Mouse (Mus musculus): ENCODE measurements at regions not wholly inside any gene's neighbourhood (a gene's known extent, or its start where the extent isn't known, plus 50 kb on each side); places are given as distances from the start of the nearest gene placed in this dataset.

DNA sequence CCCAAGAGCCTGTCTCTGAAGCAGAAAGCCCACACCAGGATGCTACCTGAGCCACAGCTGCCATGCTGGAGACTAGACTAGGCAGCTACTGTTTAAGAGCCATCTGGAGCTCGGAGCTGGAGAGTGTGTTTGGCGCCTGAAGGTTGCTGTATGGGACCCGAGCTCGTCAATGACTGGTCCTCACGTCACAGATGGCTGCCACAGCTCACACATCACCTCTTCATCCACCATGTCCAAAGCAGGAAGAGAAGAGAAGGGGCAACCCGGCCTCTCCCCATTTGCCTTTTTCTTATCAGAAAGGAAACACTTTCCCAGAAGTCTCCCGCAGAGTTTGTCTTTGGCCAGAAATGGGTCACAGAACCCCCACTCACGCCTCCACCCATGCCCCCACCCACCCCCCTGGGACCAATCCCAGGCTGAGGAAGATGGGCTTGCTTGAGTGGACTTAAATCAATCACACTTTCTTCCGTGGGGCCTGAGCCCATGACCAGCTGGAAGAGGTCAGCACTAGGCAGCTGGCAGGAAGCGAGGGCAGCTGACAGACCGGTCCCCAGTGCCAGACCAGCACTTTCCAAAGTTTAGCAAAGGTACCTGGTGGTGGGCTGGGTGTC lies 53.5 kb upstream of the Ptpn1 start:
- DNase-seq (ENCODE audit: low spot score) = no peak

DNA sequence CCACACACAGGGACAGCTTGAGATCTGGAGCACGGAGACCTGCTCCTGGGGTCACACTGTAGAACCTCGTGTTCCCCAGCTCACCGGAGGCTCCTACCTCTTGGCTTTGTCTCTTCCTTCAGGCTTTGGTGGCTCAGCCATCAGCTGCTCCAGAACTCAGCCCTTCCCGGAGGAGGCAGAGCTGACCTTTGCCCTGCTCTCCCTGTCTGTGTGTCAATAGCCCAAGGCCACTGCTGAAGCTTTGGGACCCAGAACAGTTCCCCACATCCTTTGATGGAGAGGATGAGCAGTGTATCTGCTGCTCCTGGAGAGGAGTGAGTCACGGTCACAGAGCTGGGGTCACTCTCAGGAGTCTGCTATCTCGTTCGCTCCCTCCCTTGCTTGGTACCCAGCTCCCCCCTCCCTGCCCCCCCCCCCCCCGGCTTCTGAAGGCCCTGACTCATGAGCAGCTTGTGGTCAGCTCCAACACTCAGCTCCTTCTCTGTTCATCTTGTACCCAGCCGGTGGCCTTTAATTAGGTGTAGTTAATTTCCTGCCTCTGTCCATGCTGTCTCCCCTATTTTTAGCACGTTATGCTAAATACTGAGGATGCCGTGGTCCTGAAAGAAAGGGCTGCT lies 54.5 kb upstream of the Ptpn1 start:
- DNase-seq (ENCODE audit: low spot score) = no peak

DNA sequence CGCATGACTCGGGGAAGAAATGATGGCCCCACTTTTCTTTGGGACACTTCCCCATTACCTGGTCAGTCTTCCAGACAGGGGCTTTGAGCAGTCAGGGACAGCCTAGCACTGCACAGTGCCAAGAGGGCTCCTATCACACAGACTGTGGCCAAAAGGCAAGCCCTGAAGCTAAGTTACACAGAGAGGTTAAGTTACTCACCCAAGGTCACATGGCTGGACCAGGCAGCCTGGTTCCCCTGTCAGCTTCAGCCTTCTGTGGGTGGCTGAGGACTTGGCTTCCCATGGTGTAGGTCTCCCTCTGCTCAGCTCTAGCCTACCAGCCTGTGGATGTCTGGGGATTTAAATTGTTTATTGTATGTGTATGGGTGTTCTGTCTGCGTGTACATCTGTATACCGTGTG lies 59.4 kb upstream of the Ptpn1 start:
- DNase-seq (ENCODE audit: low spot score) = no peak

DNA sequence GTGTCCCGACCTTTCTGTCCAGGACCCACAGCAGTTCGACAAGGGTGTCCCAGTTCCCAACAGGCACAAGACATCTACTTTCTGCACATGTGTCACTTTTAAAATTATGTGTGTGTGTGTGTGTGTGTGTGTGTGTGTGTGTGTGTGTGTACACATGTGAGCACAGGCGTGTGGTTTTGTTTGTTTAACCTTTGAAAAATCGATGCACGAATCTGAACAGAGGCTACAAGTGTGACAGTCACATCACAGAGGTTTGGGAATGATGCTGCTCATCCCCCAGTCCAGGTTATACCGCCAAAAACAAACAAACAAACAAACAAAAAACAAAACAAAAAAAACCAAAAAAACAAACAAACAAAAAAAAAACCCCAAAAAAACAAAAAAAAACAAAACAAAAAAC lies 61.7 kb upstream of the Ptpn1 start:
- DNase-seq (ENCODE audit: low spot score) = no peak

DNA sequence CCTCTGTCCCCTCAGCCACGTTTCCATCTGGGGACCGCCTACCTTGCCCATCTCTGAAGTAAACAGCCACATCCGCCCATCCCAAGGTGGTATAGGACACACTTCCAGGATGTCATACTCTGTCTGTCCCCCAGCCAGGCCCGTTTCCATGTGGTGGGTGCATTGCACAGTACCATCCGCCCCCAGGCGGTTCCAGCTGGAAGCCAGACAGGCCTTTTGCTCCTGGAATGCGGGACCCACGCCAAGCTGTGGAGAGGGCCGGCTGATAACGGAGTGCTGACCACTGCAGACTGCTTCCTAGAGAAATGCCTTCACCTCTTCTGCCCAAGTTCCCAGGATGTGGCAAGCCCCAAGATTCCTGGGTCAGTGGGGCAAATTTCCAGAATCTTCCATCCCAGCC lies 65.1 kb upstream of the Ptpn1 start:
- DNase-seq (ENCODE audit: low spot score) = no peak

DNA sequence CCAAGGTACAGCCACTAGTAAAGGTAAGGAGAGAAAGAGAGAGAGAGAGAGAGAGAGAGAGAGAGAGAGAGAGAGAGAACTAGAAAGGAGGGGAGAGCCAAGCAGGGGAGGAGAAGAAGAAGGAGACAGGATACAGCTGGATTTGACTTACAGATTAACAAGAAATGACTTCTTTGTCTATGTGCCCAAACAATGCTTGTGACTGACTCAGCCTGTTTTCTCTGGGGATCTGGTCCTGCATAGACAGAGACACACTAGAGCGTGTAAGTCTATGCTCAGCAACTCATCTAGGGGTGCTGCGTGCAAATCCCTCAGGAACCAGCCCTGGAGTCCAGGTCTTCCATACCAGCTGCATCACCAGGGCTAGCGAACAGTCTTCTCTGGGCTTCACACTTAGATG lies 66.3 kb upstream of the Ptpn1 start:
- no peak for DNase-seq (ENCODE audit: low spot score)

DNA sequence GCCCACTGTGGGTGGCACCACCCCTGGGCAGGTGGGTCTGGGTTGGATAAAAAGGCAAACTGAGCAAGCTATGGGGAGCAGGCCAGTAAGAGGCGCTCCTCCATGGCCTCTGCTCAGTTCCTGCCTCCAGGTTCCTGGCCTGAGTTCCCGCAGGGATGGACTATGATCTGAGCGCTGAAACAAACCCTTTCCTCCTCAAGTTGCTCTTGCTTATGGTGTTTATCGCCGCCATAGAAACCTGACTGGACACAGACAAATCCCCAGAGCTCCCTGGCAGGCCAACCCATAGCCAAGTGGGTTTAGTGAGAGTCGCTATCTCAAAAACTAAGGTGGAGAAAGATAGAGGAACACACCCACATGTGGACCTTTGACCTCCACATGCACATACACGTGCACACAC lies 67.2 kb upstream of the Ptpn1 start:
- no peak for DNase-seq (ENCODE audit: low spot score)

DNA sequence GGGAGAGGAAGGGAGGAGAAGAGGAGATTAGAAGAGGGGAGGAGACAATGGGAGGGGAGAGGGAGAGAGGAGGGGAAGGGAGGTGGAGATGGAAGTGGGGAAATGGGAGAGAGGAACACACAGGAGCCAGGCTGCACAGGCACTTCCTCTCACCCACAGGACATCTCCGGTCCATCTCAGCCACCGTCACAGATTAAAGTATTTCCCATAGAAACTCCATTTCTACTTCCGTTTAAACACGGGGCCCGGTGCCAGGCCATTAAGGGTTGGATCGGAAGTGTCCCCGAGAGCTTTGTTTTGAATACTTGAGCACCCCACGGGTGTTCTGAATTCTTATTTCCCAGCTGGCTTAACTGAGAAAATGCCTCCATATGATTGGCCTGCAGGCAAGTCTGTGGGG lies 67.6 kb upstream of the Ptpn1 start:
- DNase-seq (ENCODE audit: low spot score) = no peak

DNA sequence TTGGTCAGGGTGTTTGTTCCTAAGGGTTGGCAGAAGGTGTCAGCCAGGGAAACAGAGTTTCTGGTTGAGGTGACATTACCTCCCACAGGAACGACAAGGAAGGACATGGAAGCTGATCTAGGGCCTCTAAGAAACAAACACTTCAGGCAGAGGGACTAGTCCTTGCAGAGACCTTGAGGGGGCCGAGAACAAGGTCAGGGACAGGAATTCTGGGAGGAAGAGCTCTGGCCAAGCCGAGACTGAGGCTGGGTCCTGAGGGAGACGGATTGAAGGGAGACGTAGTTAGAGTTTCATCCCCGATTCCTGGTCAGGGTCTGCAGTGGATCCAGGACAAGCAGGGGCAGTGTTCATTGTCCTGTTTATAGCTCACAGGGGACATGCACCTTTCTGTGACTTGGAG lies 68.2 kb upstream of the Ptpn1 start:
- no peak for DNase-seq (ENCODE audit: low spot score)

DNA sequence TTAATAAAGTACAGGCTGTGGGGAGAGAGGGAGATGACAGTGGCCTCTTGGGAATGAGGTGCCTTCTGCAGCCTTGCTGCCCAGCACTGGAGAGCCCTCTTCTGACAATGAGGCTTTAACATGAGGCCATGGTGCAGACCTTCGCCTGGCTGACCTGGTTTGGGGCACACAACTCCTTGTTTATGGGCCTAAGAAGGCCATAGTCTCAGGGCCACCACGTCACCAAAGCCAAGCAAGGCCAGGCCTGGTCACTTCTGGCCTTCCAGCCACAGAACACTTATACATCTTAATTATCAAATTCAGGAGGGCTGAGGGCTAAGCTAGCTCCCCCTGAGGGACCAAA lies 70.7 kb upstream of the Ptpn1 start:
- DNase-seq (ENCODE audit: low spot score) = no peak

DNA sequence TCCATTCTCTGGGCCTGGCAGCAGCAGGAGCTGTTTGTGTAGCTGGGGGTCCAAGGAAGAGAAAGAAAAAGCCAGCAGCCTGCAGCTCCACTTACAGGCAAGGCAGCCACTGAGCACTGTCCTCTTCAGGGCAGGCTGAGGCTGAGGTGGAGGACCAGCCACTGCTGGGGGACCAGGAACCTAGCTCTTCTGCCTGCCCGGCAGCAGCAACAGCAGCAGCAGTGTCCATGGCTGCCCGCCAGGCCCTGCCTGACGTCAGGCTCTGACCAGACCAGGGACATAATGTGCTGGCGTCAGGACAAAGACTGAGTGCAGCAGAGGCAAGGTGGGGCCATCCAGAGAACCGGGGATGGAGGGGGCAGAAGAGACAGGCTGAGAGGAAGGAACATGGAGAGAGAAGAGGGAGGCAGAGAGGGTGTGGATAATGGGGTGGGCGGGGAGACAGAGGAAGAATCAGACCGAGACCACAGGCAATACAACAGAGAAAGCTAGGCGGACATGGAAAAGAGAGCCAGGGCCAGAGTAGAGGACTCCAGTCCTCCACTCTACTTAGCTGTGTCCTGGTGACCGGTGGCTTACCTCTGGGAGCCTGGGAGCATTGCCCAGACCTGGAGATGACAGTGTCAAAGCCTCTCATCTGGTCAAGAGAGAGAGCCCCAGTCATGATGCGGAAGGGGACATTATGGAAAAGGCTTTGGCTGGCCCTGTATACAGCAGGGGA lies 71.2 kb upstream of the Ptpn1 start:
- no peak for DNase-seq (ENCODE audit: low spot score)

DNA sequence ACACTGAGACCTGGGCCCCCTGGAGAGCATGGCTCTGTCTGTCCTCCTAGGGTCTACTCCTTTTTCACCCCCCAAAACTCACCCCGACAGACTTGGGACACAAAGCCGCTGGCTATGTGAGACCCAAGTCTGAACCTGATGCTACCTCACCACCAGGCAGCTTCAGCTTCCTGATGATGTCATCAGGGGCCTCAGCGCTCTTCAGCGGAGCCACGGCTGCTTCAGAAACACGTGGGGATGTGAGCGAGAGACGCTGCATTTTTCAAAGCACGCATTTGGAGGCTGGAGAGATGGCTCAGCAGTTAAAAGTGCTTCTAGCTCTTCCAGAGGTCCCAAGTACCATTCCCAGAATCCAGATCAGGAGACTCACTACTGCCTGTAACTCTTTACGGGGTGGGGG lies 72.3 kb upstream of the Ptpn1 start:
- no peak for DNase-seq (ENCODE audit: low spot score)

DNA sequence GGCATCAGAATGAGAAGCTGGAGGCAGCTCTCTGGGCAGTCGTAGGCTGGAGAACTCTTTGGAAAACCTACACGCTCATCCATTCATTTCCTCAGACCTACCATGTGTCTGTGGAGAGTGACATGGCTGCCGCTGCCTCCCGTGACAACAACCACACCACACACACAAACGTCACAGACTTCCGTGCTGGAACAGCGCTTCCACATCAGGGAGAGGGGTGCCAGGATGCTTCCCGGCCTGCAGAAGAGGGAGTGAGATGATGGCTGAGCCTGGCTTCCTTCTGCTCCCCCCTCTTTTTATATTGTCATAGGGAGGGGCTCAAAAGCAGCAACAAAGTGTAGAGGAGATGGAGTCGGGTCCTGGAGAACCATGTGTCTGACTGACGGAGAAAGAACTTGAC lies 73.5 kb upstream of the Ptpn1 start:
- DNase-seq (ENCODE audit: low spot score) = no peak

DNA sequence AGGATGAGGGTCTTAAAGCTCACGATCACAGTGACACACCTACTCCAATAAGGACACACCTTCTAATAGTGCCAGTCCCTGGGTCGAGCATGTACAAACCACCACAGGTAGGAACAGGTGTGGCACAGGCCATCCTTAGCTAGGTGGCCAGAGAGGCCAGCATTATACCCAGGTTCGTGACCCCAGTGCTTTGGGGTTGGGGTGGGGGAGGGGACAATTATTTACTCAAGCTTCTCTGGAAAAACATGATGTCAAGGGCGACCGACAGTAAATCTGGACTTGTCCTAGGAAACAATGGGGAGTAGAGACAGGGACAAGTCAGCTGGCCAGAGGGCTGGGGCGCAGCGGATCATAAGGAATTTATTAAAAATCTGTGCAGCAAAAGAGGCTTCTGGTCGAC lies 73.9 kb upstream of the Ptpn1 start:
- no peak for DNase-seq (ENCODE audit: low spot score)

DNA sequence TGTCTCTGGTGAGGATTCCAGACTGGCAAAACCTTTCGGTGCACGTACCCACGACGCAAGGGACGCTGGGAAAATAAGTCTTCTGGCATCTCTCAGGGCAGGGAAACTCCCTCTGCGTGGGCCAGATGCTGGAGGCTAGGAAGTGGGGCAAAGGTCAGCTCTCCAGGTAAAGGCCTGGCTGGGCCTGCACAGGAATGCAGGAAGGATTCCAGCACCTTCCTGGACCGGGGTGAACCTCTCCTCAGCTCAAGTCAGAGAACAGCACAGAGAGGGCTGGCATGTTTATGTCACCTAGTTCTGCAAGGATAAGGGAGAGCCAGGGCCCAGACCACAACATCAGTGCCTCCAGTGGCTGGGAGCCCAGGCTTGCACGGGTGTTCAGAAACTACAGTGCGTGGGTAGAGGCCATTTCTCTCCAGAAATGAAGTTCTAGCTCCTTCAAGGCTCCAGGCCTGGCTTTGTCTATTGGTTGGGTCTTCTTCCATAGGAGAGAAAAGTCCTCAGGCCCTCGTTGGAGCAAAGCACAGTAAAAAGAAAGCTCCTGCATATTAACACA lies 74.9 kb upstream of the Ptpn1 start:
- no peak for DNase-seq (ENCODE audit: low spot score)

DNA sequence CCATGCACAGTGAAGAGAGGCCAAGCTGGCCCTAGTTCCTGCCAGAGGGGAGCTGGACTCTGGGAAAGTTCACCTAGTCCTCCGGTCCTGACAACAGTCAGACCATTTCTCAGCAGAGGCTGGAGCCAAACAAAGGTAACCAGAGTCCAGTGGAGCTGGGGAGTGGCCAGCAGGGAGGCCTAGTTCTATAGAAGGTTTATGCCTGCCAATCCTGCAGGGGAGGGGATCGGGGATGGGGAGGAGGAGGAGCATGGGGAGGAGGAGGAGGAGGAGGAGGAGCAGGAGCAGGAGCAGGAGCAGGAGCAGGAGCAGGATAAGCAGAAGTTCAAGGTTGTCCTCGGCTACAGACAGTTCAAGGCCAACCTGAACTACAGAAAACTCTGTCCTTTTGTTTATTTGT lies 75.8 kb upstream of the Ptpn1 start:
- DNase-seq (ENCODE audit: low spot score) = no peak

DNA sequence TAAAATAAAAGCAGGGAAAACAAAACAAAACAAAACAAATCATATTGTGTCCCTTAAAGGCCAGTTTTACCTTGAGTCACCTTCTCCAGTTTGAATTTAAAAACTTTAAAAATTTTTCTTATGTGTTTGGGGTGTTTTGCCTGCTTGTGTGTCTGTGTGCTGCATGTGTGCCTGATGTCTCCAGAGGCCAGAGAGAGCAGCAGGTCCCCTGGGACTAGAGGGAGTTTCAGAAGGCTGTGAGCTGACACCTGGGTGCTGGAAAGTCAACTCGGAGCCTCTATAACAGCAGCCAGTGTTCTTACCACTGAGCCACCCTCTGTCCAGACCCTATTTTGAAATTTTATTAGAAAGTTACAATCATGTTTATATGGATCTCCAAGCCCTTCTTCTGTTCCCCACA lies 77.8 kb upstream of the Ptpn1 start:
- DNase-seq (ENCODE audit: low spot score) = no peak

DNA sequence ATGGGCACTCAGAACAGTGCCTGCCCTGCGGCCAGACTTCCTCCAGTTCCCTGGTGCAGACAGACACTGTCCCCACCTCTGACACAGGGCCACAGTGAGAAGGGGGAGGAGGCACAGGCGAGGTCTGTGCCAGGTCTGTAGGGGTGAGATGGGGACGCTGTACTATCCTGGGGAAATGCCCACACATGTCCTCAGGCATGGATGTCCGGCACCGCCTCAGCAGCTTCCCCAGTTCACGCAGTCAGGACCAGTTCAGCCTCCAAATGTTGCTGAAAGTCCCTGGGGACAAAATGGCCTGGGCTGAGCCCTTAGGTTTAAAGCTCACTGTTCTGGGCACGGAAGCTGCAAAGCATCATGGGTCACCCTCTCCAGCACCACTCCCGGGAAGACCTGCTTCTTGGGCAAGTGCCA lies 78.4 kb upstream of the Ptpn1 start:
- DNase-seq (ENCODE audit: low spot score) = no peak

DNA sequence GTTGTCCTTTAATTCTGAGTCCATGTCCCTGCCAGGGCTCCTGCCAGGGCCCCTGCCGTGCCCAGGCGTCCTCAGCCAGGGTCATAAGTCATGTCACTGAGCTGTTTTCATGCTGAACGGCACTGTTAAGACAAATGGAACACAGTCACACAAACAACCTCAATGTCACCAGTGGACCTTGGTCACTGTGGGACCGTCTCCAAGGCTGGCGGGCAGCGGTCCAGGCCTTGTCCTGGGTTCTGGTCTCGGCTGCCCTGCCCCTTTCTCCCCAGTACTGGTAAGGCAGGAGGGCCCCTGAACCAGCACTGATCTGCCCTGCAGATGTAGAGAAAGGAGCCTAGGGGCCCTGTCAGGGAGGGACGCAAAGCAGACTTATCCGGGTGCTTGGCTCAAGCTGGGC lies 79.3 kb upstream of the Ptpn1 start:
- DNase-seq (ENCODE audit: low spot score) = no peak

DNA sequence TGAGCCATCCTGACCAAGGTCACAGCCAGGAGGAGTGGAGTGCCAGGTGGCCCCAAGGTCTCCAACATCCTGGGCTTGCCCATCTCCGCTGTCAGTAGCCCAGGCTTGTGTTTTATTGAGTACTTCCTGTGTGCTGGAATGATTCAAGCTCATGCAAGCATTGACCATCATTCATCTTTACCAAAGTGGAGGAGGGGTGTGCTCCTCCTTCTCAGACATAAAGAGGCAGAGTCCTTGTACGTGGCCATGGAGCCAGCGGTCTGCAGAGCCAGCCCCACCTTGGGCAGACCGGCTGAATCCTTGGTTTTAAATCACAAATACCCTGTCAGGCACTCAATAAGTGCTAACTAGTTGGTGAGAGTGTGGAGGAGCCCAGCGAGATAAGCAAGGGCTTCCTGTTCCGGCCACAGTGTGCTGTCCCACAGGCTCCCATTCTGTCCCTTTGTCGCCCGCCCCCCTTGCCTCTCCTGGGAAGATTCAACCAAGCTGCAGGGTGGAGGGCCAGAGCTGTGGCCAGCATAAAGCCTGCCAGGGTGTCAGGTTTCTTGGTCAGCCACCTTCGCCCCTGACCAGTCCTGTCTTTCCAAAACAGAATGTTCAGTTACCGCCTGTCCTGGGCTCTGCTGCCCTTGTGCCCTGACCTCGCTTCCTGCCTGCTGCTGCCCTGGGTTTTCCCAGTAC lies 80.5 kb upstream of the Ptpn1 start:
- no peak for DNase-seq (ENCODE audit: low spot score)

DNA sequence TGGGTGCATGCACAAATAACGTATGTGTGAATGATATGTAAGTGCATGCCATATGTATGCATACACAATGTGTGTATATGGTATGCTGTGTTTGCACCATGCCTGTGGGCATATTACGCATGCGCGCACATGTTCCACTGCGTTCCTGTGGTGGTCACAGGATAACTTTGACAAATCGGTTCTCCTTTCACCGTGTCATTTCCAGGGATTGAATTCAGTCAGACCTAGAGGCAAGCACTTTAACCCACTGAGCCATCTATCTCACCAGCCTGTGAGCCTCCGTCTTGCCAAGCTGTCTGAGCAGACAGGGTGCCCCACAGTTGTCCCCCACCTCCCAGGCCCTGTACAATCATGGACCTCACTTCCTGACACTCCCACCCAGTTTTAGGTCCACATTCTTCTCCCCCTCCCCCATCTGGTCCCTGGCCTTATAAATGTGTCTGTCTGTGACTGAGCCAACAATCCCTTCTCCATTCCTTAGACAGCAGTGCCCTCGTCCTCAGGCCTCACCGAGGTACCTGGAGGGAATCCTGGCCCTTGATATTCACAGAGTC lies 81.8 kb upstream of the Ptpn1 start:
- no peak for DNase-seq (ENCODE audit: low spot score)

All from retina, embryonic 14.5 days (tissue).